Mouse (Mus musculus) megakaryocyte, embryonic 14.5 days (primary cell): ENCODE measurements around the gene A030005L19Rik. TPM values are rescaled to one million over a fixed set of nuclear protein-coding genes. Genes with fewer than 3 reads are reported as not detected.
"Not testable (repeated sequence)": the region's sequence is repeated elsewhere in the genome, so short reads cannot be mapped to it uniquely, and the experiment has no call there.

Experiments
- H3K27me3 ChIP-seq: replicated peaks from 2 replicates; pipeline ENCODE3; 2012; ENCODE audit warnings: inconsistent platforms
- H3K36me3 ChIP-seq: replicated peaks from 2 replicates; pipeline ENCODE3; 2012; ENCODE audit warnings: low read length, inconsistent platforms, mixed read lengths
- H3K4me1 ChIP-seq: 2 replicates; pipeline ENCODE4 v1.6.1; 2012; ENCODE audit warnings: inconsistent platforms
- H3K4me3 ChIP-seq: replicated peaks from 2 replicates; pipeline ENCODE3; 2012; ENCODE audit warnings: moderate library complexity, mild to moderate bottlenecking, inconsistent platforms
- H3K9me3 ChIP-seq: 2 replicates; pipeline ENCODE4 v1.6.1; 2012; ENCODE audit warnings: inconsistent platforms
- FLI1 ChIP-seq: IDR thresholded peaks from 2 replicates; pipeline ENCODE4 v1.6.1; 2012; ENCODE audit warnings: low read length, inconsistent platforms, mixed read lengths
- GATA1 ChIP-seq: IDR thresholded peaks from 3 replicates; pipeline ENCODE4 v1.6.1; 2012; ENCODE audit warnings: mixed read lengths, low read length, inconsistent platforms, borderline replicate concordance
- polyA plus RNA-seq: library from polyadenylated mRNA; stranded (reverse); fragments of >175 nt; gene quantifications from 2 replicates; pipeline ENCODE4 v1.2.3, GENCODE M21; 2012; ENCODE audit warnings: low replicate concordance; ENCODE audit not compliant: insufficient read depth

Gene A030005L19Rik
- polyA plus RNA-seq, 1 experiment = not detected

DNA sequence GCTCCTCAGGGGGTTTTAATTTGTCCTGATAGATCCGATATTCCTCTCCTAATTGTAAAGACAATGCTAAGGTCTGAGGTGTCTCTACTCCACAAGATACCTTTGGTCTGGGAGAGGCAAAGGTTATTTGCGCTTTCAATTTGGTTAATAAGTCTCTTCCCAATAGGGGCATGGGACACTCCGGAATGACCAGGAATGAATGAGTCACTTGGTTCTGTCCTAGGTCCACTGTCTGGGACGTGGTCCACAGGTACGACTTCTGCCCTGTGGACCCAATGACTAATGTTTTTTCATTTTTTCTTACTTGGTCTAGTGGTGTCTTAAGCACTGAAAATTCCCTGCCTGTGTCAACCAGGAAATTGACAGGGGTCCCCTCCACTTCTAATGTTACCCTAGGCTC, 25.5 kb downstream of the A030005L19Rik start:
- no peaks in the 10 kb centered on the region for H3K4me1 ChIP-seq
- no peaks in the 10 kb centered on the region for H3K36me3 ChIP-seq
- no peak overlapping the region for H3K4me3 ChIP-seq
- no peaks in the 10 kb centered on the region for H3K27me3 ChIP-seq
- TF ChIP-seq GATA1 (no peak), FLI1 (no peak)
- peaks cover 11% of the 10 kb centered on the region; the same call in 1 of the 2 replicates for H3K9me3 ChIP-seq

DNA sequence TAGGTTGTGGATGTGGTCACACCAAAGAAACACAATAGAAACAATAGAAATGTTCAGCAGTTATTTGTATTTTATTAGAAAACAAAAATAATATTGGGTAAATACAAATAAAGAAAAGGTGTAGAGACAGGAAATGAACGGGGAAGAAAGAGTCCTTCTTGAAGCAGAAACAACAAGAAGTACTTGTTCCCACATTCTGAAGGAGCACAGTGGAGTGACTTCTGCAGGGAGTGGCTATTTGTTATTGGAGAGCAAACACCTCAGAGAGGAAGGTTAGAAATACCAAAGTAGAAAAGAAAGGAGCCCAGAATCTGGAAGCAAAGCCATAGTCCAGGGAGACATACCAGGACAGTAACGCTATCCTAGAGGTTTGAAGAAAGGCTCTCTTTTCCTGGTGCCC, 29.4 kb downstream of the A030005L19Rik start:
- H3K4me1 ChIP-seq, H3K4me3 ChIP-seq, H3K27me3 ChIP-seq: not testable (repeated sequence)

DNA sequence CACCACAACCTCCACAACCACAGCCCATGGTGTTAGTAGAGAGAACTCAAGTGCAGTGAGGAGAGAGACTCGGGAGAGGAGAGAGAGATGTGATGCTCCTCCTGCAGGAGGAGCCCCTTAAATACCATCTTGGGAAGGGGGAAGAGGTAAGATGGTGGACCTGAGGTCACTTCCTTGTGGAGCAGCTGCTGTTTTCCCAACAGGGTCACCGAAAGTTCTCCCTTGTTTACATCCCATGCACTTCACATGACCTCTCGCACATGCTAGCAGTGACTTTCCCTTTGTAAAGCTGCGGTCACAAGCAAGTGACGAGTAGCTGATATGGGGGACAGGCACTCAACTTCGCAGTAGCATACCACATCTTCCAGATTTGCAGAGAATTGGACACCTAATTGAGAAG, 30.2 kb downstream of the A030005L19Rik start, which contains the start of gene A030003K21Rik:
Gene A030003K21Rik (minus strand): TSS at position 94 of the 400 bp plus-strand sequence.
- not testable (repeated sequence) for H3K36me3 ChIP-seq, H3K9me3 ChIP-seq, H3K27me3 ChIP-seq, H3K4me1 ChIP-seq, H3K4me3 ChIP-seq

More for the DNA sequence above, 29.4 kb downstream of the A030005L19Rik start:
- not testable (repeated sequence) for H3K36me3 ChIP-seq
- H3K9me3 ChIP-seq = peaks cover 11% of the 10 kb centered on the region; the same call in 1 of the 2 replicates

DNA sequence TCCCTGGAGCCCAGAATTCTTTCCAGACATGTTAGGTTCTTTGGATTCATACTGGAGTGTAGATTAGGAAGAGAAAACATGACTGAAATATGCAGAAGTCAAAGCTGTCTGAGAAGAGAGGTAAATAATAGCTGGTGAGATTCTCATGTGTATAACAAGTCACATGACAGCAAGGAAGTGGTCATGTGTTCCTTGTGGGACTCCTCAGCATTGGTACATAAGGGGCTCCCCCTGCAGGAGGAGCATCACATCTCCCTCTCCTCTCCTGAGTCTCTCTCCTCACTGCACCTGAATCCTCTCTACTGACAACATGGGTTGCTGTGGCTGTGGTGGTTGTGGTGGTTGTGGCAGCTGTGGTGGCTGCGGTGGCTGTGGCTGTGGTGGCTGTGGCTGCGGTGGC, 32.9 kb downstream of the A030005L19Rik start:
- H3K4me1 ChIP-seq, H3K27me3 ChIP-seq, H3K36me3 ChIP-seq, H3K4me3 ChIP-seq, H3K9me3 ChIP-seq: not testable (repeated sequence)

DNA sequence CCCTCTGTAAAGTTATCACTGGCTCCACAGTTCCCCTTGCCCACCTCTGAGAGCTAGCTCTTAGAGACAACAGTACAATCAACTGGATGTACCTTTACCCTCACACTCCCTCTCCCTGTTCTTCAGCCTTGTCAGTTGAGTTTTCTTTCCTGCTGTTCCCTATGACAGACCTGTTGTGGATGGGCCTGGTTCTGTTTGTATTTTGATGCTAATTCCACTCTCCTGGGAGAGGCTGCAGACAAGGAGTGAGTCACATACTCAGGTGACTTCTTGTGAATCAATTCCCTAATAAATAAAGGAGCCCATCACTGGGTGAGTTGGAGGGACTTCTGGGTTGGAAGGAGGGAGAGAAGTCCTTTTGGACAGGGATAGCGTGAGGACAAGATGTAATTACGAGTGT, 35.5 kb downstream of the A030005L19Rik start:
- Histone ChIP-seq H3K4me1 (no peaks in the 10 kb centered on the region), H3K4me3 (no peak overlapping the region), H3K9me3 (no peaks in the 10 kb centered on the region), H3K36me3 (no peaks in the 10 kb centered on the region), H3K27me3 (peaks cover 3% of the 10 kb centered on the region)
- TF ChIP-seq GATA1 = no peak
- no peak for TF ChIP-seq FLI1

DNA sequence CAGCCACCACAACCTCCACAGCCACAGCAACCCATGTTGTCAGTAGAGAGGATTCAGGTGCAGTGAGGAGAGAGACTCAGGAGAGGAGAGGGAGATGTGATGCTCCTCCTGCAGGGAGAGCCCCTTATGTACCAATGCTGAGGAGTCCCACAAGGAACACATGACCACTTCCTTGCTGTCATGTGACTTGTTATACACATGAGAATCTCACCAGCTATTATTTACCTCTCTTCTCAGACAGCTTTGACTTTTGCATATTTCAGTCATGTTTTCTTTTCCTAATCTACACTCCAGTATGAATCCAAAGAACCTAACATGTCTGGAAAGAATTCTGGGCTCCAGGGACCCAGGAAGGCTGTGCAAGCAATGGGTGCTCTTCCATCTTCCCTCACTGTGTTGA, 42.8 kb downstream of the A030005L19Rik start, which contains the start of gene Gm7544:
Gene Gm7544 (minus strand): TSS at position 101 of the 400 bp plus-strand sequence.
- not testable (repeated sequence) for H3K36me3 ChIP-seq, H3K9me3 ChIP-seq, H3K4me1 ChIP-seq, H3K27me3 ChIP-seq, H3K4me3 ChIP-seq

DNA sequence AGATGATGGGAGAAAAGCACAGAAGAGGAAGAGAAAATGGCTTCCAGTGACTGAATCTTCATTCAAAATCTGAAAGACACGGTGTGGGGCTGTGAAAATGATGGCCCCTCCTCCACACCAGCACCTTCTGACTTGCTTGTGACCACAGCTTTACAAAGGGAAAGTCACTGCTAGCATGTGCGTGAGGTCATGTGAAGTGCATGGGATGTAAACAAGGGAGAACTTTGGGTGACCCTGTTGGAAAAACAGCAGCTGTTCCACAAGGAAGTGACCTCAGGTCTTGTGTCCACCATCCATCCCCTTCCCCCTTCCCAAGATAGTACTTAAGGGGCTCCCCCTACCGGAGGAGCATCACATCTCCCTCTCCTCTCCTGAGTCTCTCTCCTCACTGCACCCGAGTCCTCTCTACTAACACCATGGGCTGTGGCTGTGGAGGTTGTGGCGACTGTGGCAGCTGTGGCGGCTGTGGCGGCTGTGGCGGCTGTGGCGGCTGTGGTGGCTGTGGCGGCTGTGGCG, 46.8 kb downstream of the A030005L19Rik start, which contains the start of gene Gm47955:
Gene Gm47955 (plus strand): TSS at position 417 of the 516 bp plus-strand sequence.
- H3K4me1 ChIP-seq = no peaks in the 10 kb centered on the region
- TF ChIP-seq GATA1 (no peak), FLI1 (no peak)
- H3K36me3 ChIP-seq = no peaks in the 10 kb centered on the region
- H3K4me3 ChIP-seq = no peak within 1 kb of the TSS
- peaks cover 17% of the 10 kb centered on the region for H3K9me3 ChIP-seq
- H3K27me3 ChIP-seq = no peaks in the 10 kb centered on the region

Other genes starting within 250 kb of the A030005L19Rik start
- 380 and 485 TPM in 2 replicates for gene Mff, start 188.4 kb upstream of the A030005L19Rik start, polyA plus RNA-seq
- gene Tm4sf20, start 144.9 kb upstream of the A030005L19Rik start, polyA plus RNA-seq = not detected in 2 replicates
- gene Gm47791, start 142.1 kb upstream of the A030005L19Rik start, polyA plus RNA-seq = not detected in 2 replicates
- gene Agfg1, start 73.8 kb upstream of the A030005L19Rik start, polyA plus RNA-seq = 3.0 and 4.2 TPM in 2 replicates
- 0.16 TPM in 1 of 2 replicates, not detected in the other for gene A030014E15Rik, start 11.6 kb downstream of the A030005L19Rik start, polyA plus RNA-seq
- not detected in 2 replicates for gene Gm6217, start 18.1 kb downstream of the A030005L19Rik start, polyA plus RNA-seq
- not detected in 2 replicates for gene A030003K21Rik, start 30.1 kb downstream of the A030005L19Rik start, polyA plus RNA-seq
- gene Gm7544, start 42.7 kb downstream of the A030005L19Rik start, polyA plus RNA-seq = not detected in 2 replicates
- gene Gm47955, start 47.0 kb downstream of the A030005L19Rik start, polyA plus RNA-seq = not detected in 2 replicates
- not detected in 2 replicates for gene Gm47959, start 87.2 kb downstream of the A030005L19Rik start, polyA plus RNA-seq
- gene Slc19a3, start 125.1 kb downstream of the A030005L19Rik start, polyA plus RNA-seq = not detected in 2 replicates
- not detected in 2 replicates for gene Krtap28-10, start 129.2 kb downstream of the A030005L19Rik start, polyA plus RNA-seq
- gene Gm47969, start 131.6 kb downstream of the A030005L19Rik start, polyA plus RNA-seq = not detected in 2 replicates
- not detected in 2 replicates for gene A030005K14Rik, start 146.1 kb downstream of the A030005L19Rik start, polyA plus RNA-seq
- 1.9 TPM in 1 of 2 replicates, not detected in the other for gene Krtap28-13, start 147.6 kb downstream of the A030005L19Rik start, polyA plus RNA-seq
- not detected in 2 replicates for gene Ccl20, start 203.4 kb downstream of the A030005L19Rik start, polyA plus RNA-seq
- gene Daw1, start 246.4 kb downstream of the A030005L19Rik start, polyA plus RNA-seq = not detected in 2 replicates